Mouse (Mus musculus) left cerebral cortex, postnatal 36 days (tissue): ENCODE measurements around the gene Cd48. TPM values are rescaled to one million over a fixed set of nuclear protein-coding genes. Genes with fewer than 3 reads are reported as not detected.
"Not testable (repeated sequence)": the region's sequence is repeated elsewhere in the genome, so short reads cannot be mapped to it uniquely, and the experiment has no call there.

Experiments
- DNase-seq, 2 experiments: peaks; one replicate each; pipeline ENCODE4 v3.0.0; 2021 to 2022; ENCODE audit warnings: low spot score in 2 of 2, mixed read lengths in 1 of 2
- intact Hi-C: fragments of 180-260 bp; cut with DNase I; formaldehyde crosslinking; loops from one replicate; pipeline ENCODE4 v1.15.1; 2025
- total RNA-seq, 2 experiments: library from RNA; stranded (reverse); gene quantifications; 2 replicates each; pipeline ENCODE4 v1.2.3; 2021

Cd48 gene
- total RNA-seq = under 1 TPM; 0.44 to 0.91 TPM

DNA sequence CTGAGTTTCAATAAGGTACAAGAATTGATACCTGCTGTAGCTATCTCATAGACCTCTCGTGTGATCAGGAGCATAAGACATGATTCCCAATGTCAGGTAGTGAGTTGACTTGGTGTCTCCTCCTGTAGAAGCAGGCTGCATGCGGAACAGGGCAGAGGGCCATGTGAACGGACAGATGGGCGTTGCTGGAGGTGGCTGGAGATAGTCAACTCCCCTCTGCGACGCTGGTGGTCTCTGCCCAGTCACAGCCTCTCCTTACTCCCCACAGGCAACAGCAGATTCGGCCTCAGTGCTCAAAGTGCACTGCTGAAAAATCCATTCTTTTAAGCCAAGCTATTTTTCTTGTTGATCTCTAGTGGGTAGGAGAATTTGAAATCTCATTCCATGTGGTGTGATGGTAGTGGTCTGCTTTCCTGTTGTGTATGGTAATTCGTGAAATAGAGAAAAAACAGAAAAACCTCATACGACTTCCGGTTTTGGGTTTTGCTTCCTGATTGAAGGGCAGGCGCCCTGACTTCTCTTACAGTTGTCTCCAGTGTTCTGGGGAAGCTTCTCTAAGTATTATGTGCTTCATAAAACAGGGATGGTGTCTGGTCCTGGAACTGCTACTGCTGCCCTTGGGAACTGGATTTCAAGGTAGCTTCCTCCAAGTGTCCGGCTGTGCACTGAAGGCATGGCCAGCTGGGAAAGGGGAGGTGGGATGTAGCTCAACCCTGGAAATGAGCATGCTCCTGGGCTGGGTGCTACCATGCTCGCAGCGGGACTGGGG is at the start of gene Cd48:
Cd48 (plus strand) TSS at position 479 of the 769 bp plus-strand sequence.
- no peak for DNase-seq
- intact Hi-C loops = no loop called here

DNA sequence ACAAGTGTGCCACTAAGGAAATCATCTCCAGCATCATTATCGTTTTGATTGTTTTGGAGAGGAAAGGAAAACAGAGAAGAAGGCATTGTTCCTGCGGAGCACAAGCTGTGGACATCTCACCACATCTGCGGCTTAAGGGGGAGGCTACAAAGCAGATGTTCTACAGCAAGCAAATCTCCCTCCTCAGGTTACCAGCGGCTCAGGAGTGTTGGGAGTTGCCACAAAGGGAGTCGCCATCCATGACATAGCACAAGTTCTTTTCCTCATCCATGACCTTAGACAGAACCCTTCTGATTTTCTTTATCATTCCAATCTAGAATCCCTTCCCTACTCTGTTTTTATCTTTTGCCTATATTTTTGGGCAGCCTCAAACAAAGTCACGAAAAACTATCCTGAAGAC is 46.1 kb upstream of the Cd48 start:
- DNase-seq = no peak
- intact Hi-C loops = no loop called here

DNA sequence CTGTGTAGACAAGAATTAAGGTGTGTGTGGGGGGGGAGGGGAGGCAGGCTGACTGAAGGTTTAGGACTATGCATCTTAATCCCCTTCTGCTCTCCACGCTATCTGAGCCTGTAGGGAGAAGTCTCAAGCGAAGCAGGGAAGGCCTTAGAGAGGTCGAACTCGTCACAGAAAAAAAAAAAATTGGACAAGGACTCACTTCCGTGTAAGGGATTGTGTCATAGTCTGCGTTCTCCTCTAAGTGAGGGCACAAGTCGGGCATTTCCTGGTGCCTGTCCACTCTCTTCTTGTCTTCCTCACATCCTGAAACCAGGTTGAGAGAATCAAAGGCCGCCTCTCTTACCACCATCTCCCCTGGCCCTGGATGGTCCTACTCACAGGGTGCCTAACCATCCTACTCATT is 44.7 kb upstream of the Cd48 start:
- intact Hi-C loops = no loop called here

DNA sequence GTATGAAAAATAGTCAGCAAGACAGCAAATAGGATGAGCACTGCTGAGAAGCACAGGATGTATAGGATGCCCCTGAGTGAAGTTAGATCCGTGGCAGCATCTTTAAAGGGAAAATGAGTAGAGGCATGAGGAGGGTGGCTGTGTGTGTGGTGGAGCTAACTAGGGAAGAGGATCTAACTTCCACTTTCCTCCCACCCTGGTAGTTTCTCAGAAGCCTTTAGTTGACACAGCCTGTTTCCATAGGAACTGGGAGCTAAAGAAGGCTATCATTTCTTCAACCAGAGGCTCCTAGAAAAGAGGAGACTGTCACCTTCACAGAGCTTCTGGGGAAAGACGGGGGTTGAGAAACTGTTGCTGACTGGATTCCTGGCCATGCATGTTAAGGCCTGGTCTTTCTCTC is 43.1 kb upstream of the Cd48 start:
- intact Hi-C loops = no loop called here
- no peak for DNase-seq

More for the DNA sequence above, 44.7 kb upstream of the Cd48 start:
- DNase-seq = no peak

GRCm38 (mm10) chr1:171640796-171641195 is 41.0 kb upstream of the Cd48 start:
- intact Hi-C loops = no loop called here
- DNase-seq = no peak

DNA sequence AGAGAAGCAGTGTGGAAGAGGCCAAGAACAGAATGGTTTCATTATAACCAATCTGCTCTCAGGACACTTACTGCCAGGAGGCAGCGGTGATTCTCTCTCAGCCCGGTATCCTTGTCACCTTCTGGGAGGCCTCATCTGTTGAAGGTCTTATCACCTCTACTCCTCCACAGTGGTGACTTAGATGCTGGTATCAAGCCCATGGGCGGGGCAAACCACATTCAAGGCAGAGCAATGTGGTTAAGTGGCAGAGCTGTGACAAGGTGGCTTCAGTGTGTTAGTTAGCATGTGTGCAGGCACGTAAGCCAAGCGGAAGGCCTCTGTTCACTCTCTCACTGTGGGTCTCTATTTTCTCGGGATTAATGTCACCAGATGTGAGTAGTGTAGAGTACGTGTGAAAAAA is 38.2 kb upstream of the Cd48 start:
- intact Hi-C loops = no loop called here
- no peak for DNase-seq

DNA sequence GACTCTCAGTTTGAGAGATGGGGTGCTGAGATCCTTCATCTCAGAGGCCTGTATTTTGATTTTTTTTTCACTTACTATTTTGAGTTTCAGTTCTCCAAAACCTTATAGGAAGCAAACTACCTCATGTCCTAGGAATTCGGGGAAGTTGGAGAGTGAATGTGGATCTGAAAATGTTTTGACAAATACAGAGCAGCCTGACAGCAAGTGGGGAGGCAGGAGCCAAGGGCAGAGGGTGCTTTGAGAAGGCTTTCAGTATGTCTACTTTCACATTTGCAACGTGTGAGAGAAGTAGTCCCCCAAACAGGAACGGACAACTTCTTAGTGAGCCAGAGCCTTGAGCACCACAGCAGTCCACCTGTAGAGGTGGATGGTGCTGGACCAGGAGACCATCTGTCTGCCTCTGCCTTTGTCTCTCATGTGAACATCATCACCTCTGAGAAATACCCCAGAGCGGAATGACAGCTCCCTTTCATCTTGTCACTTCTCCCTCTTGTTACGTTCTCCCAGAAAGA is 35.3 kb upstream of the Cd48 start:
- intact Hi-C loops = no loop called here
- DNase-seq = no peak

- intact Hi-C loops = no loop called here
- no peak for DNase-seq
Measured at GRCm38 (mm10) chr1:171647716-171648115, 34.1 kb upstream of the Cd48 start.

- intact Hi-C loops = no loop called here
- no peak for DNase-seq
Measured at GRCm38 (mm10) chr1:171648840-171649239, 33.0 kb upstream of the Cd48 start.

DNA sequence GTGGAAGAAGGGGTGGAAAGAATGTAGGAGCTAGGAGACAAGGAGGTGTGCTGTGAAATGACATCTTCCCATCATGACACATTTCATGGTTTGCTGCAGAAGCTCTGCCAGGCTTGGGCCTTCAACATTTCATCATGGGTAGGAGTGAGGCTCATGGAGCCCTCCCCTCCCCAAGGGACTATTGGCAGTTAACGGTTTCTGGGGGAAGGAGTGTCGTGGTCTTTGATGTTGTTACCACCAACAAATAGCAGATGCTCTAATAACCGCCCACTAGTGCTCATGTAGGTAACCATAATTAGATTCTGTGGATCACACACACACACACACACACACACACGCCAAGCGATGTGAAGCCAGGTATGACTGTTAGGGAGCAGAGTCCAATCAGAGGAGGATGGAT is 29.1 kb upstream of the Cd48 start, which contains the start of gene Slamf7:
Slamf7 (minus strand) TSS at position 302 of the 400 bp plus-strand sequence.
- intact Hi-C loops = no loop called here
- no peak for DNase-seq

GRCm38 (mm10) chr1:171658561-171658991 is 23.2 kb upstream of the Cd48 start:
- intact Hi-C loops = loop anchor here (5.0 kb wide), 1 partner anchor 91 kb away; no protein-coding TSS in a partner anchor
- DNase-seq = peak; percentile 13 to 23

- intact Hi-C loops = no loop called here
Measured at GRCm38 (mm10) chr1:171660423-171660822, 21.4 kb upstream of the Cd48 start.

GRCm38 (mm10) chr1:171661482-171661881 is 20.3 kb upstream of the Cd48 start:
- DNase-seq = no peak
- intact Hi-C loops = no loop called here

More at GRCm38 (mm10) chr1:171660423-171660822, 21.4 kb upstream of the Cd48 start:
- no peak for DNase-seq

DNA sequence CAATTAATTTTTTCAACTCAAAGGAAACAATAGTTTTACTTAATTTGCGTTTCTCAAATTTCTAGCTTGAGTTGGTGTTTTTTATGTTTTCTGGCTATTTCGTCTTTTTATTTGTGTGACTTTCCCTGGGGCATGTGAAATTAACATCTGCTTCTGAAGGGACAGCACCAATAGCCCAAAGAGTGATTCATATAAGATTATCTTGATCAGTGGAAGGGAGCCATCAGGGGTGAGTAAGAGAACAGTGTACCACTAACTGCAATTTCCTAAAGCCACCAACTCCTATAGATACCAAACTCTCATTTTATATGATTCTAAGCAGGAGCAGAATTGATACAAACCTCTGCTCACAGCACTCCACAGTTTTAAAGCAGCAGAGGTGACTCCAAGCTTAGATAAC is 18.1 kb upstream of the Cd48 start:
- intact Hi-C loops = no loop called here
- DNase-seq = no peak

GRCm38 (mm10) chr1:171666350-171666749 is 15.5 kb upstream of the Cd48 start:
- intact Hi-C loops = no loop called here
- DNase-seq = peak; percentile 14 to 27

- no peak for DNase-seq
- intact Hi-C loops = no loop called here
Measured at GRCm38 (mm10) chr1:171667160-171667559, 14.6 kb upstream of the Cd48 start.

- intact Hi-C loops, DNase-seq: not testable (repeated sequence)
Measured at GRCm38 (mm10) chr1:171672451-171672850, 9.4 kb upstream of the Cd48 start.

- peak; percentile 35 to 36 for DNase-seq
- intact Hi-C loops = no loop called here
Measured at GRCm38 (mm10) chr1:171672854-171673475, 8.8 kb upstream of the Cd48 start.

- no peak for DNase-seq
- intact Hi-C loops = no loop called here
Measured at GRCm38 (mm10) chr1:171674467-171674866, 7.3 kb upstream of the Cd48 start.

GRCm38 (mm10) chr1:171677721-171678120 is 4.1 kb upstream of the Cd48 start:
- no peak for DNase-seq
- intact Hi-C loops = no loop called here

- intact Hi-C loops = no loop called here
- DNase-seq = no peak
Measured at GRCm38 (mm10) chr1:171681009-171681408, 800 bp upstream of the Cd48 start.
